Mouse (Mus musculus) CH12.LX (cell line): ENCODE data around the gene Gm3646. TPM values are rescaled to one million over a fixed set of nuclear protein-coding genes. Genes with fewer than 3 reads are reported as not detected.
A peak's percentile ranks its signal among the peaks of the same experiment; 100 is the strongest.

ENCODE experiments used
- DNase-seq: peaks from one replicate; pipeline ENCODE4 v3.0.0-alpha.2; 2013; ENCODE audit errors: extremely low read depth
- H3K27ac ChIP-seq: 2 replicates; pipeline ENCODE4 v1.5.1; 2012; ENCODE audit warnings: low read depth, mild to moderate bottlenecking, control low read depth, moderate library complexity; ENCODE audit not compliant: insufficient read depth
- H3K27me3 ChIP-seq: replicated peaks from 2 replicates; pipeline ENCODE3; 2012; ENCODE audit warnings: inconsistent platforms
- H3K36me3 ChIP-seq, 2 experiments: replicated peaks in 1 of 2; 2 replicates each; pipeline versions ENCODE3 to v1.6.1; 2012; ENCODE audit warnings: inconsistent platforms in 1 of 2, low read length in 1 of 2, mild to moderate bottlenecking in 1 of 2, mixed read lengths in 1 of 2, moderate library complexity in 1 of 2; ENCODE audit not compliant: control insufficient read depth in 1 of 2, insufficient read depth in 1 of 2
- H3K4me1 ChIP-seq, 2 experiments: 2 replicates each; pipeline ENCODE4 v1.6.1; 2012; ENCODE audit warnings: inconsistent platforms in 1 of 2, moderate library complexity in 1 of 2; ENCODE audit not compliant: insufficient read depth in 2 of 2, control insufficient read depth in 1 of 2
- H3K4me2 ChIP-seq: 2 replicates; pipeline ENCODE4 v1.6.1; 2012; ENCODE audit warnings: low read depth, mild to moderate bottlenecking, control low read depth; ENCODE audit not compliant: poor library complexity, insufficient read depth, severe bottlenecking
- H3K4me3 ChIP-seq, 3 experiments: fragments of 150-350 bp in 1 of 3; sonication (generic) in 1 of 3; replicated peaks in 1 of 3; 2 replicates each; pipeline versions ENCODE3 to v1.5.1; 2011 to 2012; ENCODE audit warnings: low read depth in 2 of 3, low read length in 2 of 3, mild to moderate bottlenecking in 2 of 3, moderate library complexity in 2 of 3, control low read depth in 1 of 3, improper control_type of control experiment in 1 of 3, inconsistent platforms in 1 of 3, mixed read lengths in 1 of 3; ENCODE audit not compliant: poor library complexity in 1 of 3
- H3K79me2 ChIP-seq: replicated peaks from 2 replicates; pipeline ENCODE4 v1.6.1; 2012; ENCODE audit warnings: mild to moderate bottlenecking, moderate library complexity; ENCODE audit not compliant: control insufficient read depth, poor library complexity, insufficient read depth, severe bottlenecking; ENCODE audit errors: extremely low read depth
- H3K9ac ChIP-seq: 2 replicates; pipeline ENCODE4 v1.6.1; 2012; ENCODE audit warnings: low read depth, mild to moderate bottlenecking, control low read depth, moderate library complexity; ENCODE audit not compliant: insufficient read depth
- H3K9me3 ChIP-seq: replicated peaks from 2 replicates; pipeline ENCODE3; 2012; ENCODE audit warnings: low read length, inconsistent platforms, mixed read lengths
- BHLHE40 ChIP-seq: IDR thresholded peaks from 2 replicates; pipeline ENCODE4 v1.6.1; 2011; ENCODE audit warnings: mild to moderate bottlenecking, low read depth, low read length, improper control_type of control experiment
- CHD2 ChIP-seq: IDR thresholded peaks from 2 replicates; pipeline ENCODE4 v1.6.1; 2011; ENCODE audit warnings: low read length, improper control_type of control experiment
- E2F4 ChIP-seq: IDR thresholded peaks from 2 replicates; pipeline ENCODE4 v1.6.1; 2011; ENCODE audit warnings: low read depth, low read length, improper control_type of control experiment; ENCODE audit not compliant: insufficient replicate concordance
- EP300 ChIP-seq: IDR thresholded peaks from 2 replicates; pipeline ENCODE4 v1.6.1; 2011; ENCODE audit warnings: low read length, improper control_type of control experiment
- GABPA ChIP-seq: IDR thresholded peaks from 2 replicates; pipeline ENCODE4 v1.6.1; 2012; ENCODE audit warnings: low read depth, low read length, improper control_type of control experiment, inconsistent platforms; ENCODE audit not compliant: insufficient replicate concordance
- IRF4 ChIP-seq: IDR thresholded peaks from 2 replicates; pipeline ENCODE4 v1.6.1; 2014; ENCODE audit warnings: low read depth, mild to moderate bottlenecking, inconsistent platforms, low read length, improper control_type of control experiment
- JUN ChIP-seq: IDR thresholded peaks from 2 replicates; pipeline ENCODE4 v1.6.1; 2011; ENCODE audit warnings: low read depth, mild to moderate bottlenecking, low read length, improper control_type of control experiment, moderate library complexity; ENCODE audit not compliant: insufficient read depth
- JUND ChIP-seq: conservative IDR thresholded peaks from 2 replicates; pipeline ENCODE4 v1.6.1; 2011; ENCODE audit warnings: low read depth, low read length, improper control_type of control experiment
- MAZ ChIP-seq: IDR thresholded peaks from 2 replicates; pipeline ENCODE4 v1.6.1; 2012; ENCODE audit warnings: low read depth, mild to moderate bottlenecking, inconsistent platforms, low read length, improper control_type of control experiment, moderate library complexity
- MEF2A ChIP-seq: IDR thresholded peaks from 2 replicates; pipeline ENCODE4 v1.6.1; 2014; ENCODE audit warnings: low read depth, mild to moderate bottlenecking, inconsistent platforms, low read length, improper control_type of control experiment, borderline replicate concordance
- MYC ChIP-seq: IDR thresholded peaks from 2 replicates; pipeline ENCODE4 v1.6.1; 2011; ENCODE audit warnings: low read depth, mild to moderate bottlenecking, improper control_type of control experiment, low read length
- PAX5 ChIP-seq: IDR thresholded peaks from 2 replicates; pipeline ENCODE4 v1.6.1; 2012; ENCODE audit warnings: low read length, inconsistent platforms, mixed read lengths
- RCOR1 ChIP-seq: conservative IDR thresholded peaks from 2 replicates; pipeline ENCODE4 v1.6.1; 2012; ENCODE audit warnings: low read depth, mild to moderate bottlenecking, inconsistent platforms, low read length, improper control_type of control experiment
- SIN3A ChIP-seq: IDR thresholded peaks from 2 replicates; pipeline ENCODE4 v1.6.1; 2012; ENCODE audit warnings: low read length, improper control_type of control experiment, inconsistent platforms
- TBP ChIP-seq: conservative IDR thresholded peaks from 2 replicates; pipeline ENCODE4 v1.6.1; 2011; ENCODE audit warnings: low read depth, low read length, improper control_type of control experiment
- TCF12 ChIP-seq: IDR thresholded peaks from 2 replicates; pipeline ENCODE4 v1.6.1; 2014; ENCODE audit warnings: low read depth, mild to moderate bottlenecking, inconsistent platforms, low read length, improper control_type of control experiment
- UBTF ChIP-seq: IDR thresholded peaks from 2 replicates; pipeline ENCODE4 v1.6.1; 2012; ENCODE audit warnings: low read depth, mild to moderate bottlenecking, inconsistent platforms, low read length, improper control_type of control experiment, moderate library complexity
- USF1 ChIP-seq: IDR thresholded peaks from 2 replicates; pipeline ENCODE4 v1.6.1; 2014; ENCODE audit warnings: low read depth, mild to moderate bottlenecking, inconsistent platforms, low read length, improper control_type of control experiment
- dilution Hi-C: fragments of 300-500 bp; cut with MboI; formaldehyde crosslinking; loops from 2 replicates; pipeline ENCODE4 v1.14.3; 2020; ENCODE audit warnings: low sequenced_read_pairs; ENCODE audit not compliant: extremely low pct_unique_long_range_greater_than_20kb, extremely low pct_ligation_motif_present
- in situ Hi-C: fragments of 300-500 bp; cut with MboI; formaldehyde crosslinking; loops from 3 replicates; pipeline ENCODE4 v1.14.3; 2019; ENCODE audit warnings: low sequenced_read_pairs, low pct_ligation_motif_present, low pct_unique_long_range_greater_than_20kb, mixed read lengths
- polyA plus RNA-seq: library from polyadenylated mRNA; unstranded; fragments of >175 nt; gene quantifications from 2 replicates; pipeline ENCODE4 v1.2.1, GENCODE M21; 2012; ENCODE audit warnings: low read depth; ENCODE audit not compliant: insufficient read length
- total RNA-seq, 2 experiments: library from RNA; depleted of rRNA; stranded (reverse); fragments of 300-350 nt in 1 of 2; fragments of >200 nt in 1 of 2; gene quantifications; 2 replicates each; pipeline ENCODE4 v1.2.3; 2012 to 2014

The Gm3646 gene
- total and polyA plus RNA-seq, 3 experiments = not detected

DNA sequence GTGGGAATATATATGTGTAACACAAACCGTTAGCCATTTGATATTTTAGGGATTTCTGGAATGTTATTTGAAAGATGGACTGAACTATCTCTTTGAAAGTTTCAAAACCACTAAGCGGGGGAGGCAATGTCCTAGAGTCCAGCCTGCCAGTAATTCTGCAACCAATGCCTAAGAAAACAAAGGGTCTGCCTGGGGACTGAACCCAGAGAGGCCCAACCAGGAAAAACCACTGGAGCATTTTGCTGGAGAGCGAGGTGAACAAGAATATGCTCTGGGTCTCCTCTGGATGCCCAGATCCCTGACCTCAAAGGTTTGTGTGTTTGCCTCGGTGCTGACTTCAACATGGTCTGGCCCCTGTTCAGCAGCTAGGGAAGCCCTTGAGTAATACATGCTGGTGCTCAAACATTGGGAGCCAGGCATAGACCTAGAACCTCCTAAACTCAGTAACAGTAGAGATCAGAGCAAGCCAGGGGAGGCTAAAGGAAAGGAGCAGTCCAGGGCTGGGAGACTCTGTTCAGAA, 41.0 kb upstream of the Gm3646 start:
- in situ Hi-C loops (no loop called here), dilution Hi-C loops (no loop called here)
- Histone ChIP-seq H3K4me3 (no peak overlapping the region), H3K9ac (no peak overlapping the region), H3K27ac (no peak overlapping the region), H3K36me3 (no peaks in the 10 kb centered on the region), H3K4me2 (no peak overlapping the region), H3K9me3 (no peaks in the 10 kb centered on the region), H3K4me1 (peaks cover 14 to 41% of the 10 kb centered on the region in 2 experiments), H3K27me3 (peaks cover 11% of the 10 kb centered on the region), H3K79me2 (no peaks in the 10 kb centered on the region)
- TF ChIP-seq USF1 = no peak
- TF ChIP-seq MYC = no peak
- TF ChIP-seq TBP = no peak
- TF ChIP-seq MEF2A = no peak
- TF ChIP-seq JUND = no peak
- no peak for TF ChIP-seq CHD2
- TF ChIP-seq PAX5 = no peak
- TF ChIP-seq SIN3A = no peak
- TF ChIP-seq GABPA = no peak
- no peak for TF ChIP-seq TCF12
- no peak for DNase-seq

DNA sequence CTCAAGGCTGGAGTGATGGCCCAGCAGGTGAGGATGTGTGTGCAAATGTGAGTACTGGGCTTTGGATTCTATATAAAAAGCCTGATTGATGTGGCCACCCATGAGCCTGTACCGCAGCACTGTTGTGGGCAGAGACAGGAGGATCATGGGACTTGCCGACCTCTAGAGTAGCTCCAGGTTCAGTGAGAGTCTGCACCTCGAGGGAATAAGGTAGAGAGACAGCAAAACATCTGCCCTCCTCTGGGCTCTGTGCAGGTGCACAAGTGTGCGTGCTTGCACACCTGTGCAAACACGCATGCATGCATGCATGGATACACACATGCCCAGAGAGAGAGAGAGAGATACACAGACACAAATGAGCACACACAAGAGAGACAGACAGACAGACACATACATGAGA, 38.2 kb upstream of the Gm3646 start:
- Histone ChIP-seq H3K27me3 (peaks cover 11% of the 10 kb centered on the region), H3K4me2 (no peak overlapping the region), H3K27ac (no peak overlapping the region), H3K79me2 (no peaks in the 10 kb centered on the region), H3K4me3 (no peak overlapping the region), H3K9me3 (no peaks in the 10 kb centered on the region), H3K4me1 (peaks cover 18 to 53% of the 10 kb centered on the region in 2 experiments), H3K36me3 (no peaks in the 10 kb centered on the region), H3K9ac (no peak overlapping the region)
- peak; percentile 66 for TF ChIP-seq BHLHE40
- no peak for TF ChIP-seq JUN
- no peak for TF ChIP-seq TBP
- no peak for TF ChIP-seq PAX5
- TF ChIP-seq IRF4 = no peak
- TF ChIP-seq TCF12 = peak; percentile 34; the same call in 1 of the 2 replicates
- TF ChIP-seq UBTF = no peak
- no peak for TF ChIP-seq MAZ
- TF ChIP-seq RCOR1 = no peak
- TF ChIP-seq EP300 = no peak
- no peak for TF ChIP-seq E2F4
- in situ Hi-C loops = no loop called here
- dilution Hi-C loops = no loop called here
- peak; percentile 33 for DNase-seq
